Mouse (Mus musculus) hindbrain, postnatal 0 days (tissue): ENCODE measurements at regions not wholly inside any gene's neighbourhood (a gene's known extent, or its start where the extent isn't known, plus 50 kb on each side); places are given as distances from the start of the nearest gene placed in this dataset.

Experiments
- ATAC-seq: fragments of 200-750 bp; cut with Nextera tagmentation; 2 replicates; pipeline ENCODE4 v1.8.0; 2017; ENCODE audit warnings: mild to moderate bottlenecking, moderate TSS enrichment, moderate library complexity
- DNase-seq: peaks from one replicate; pipeline ENCODE4 v3.0.0-alpha.2; 2015; ENCODE audit warnings: low spot score
- H3K27ac ChIP-seq: fragments of 300-500 bp; sonication (generic); 2 replicates; pipeline ENCODE4 v1.5.1; 2014; ENCODE audit warnings: mild to moderate bottlenecking
- H3K27me3 ChIP-seq: fragments of 300-500 bp; sonication (generic); 2 replicates; pipeline ENCODE4 v1.6.1; 2014; ENCODE audit warnings: low read length, mixed read lengths; ENCODE audit not compliant: insufficient read depth
- H3K36me3 ChIP-seq: fragments of 300-500 bp; sonication (generic); 2 replicates; pipeline ENCODE4 v1.6.1; 2014; ENCODE audit warnings: low read length, mixed read lengths; ENCODE audit not compliant: insufficient read depth
- H3K4me1 ChIP-seq: fragments of 300-500 bp; sonication (generic); 2 replicates; pipeline ENCODE4 v1.6.1; 2014; ENCODE audit warnings: antibody characterized with exemption, low read length, mixed read lengths; ENCODE audit not compliant: insufficient read depth
- H3K4me2 ChIP-seq: fragments of 300-500 bp; sonication (generic); 2 replicates; pipeline ENCODE4 v1.6.1; 2014; ENCODE audit warnings: low read depth, mild to moderate bottlenecking, low read length, moderate library complexity, mixed read lengths
- H3K4me3 ChIP-seq: fragments of 300-500 bp; sonication (generic); 2 replicates; pipeline ENCODE4 v1.5.1; 2014; ENCODE audit warnings: low read length
- H3K9ac ChIP-seq: fragments of 300-500 bp; sonication (generic); replicated peaks from 2 replicates; pipeline ENCODE4 v1.6.1; 2014; ENCODE audit warnings: mild to moderate bottlenecking, low read length, moderate library complexity, mixed read lengths
- H3K9me3 ChIP-seq: fragments of 300-500 bp; sonication (generic); 2 replicates; pipeline ENCODE4 v1.6.1; 2016; ENCODE audit warnings: low read length, mixed read lengths
- CTCF ChIP-seq: IDR thresholded peaks from 2 replicates; pipeline ENCODE4 v1.5.1; 2016; ENCODE audit warnings: antibody characterized with exemption, control low read depth, low read depth
- WGBS: fragments of 180-500 bp; shearing (Covaris S2); extraction: QIAGEN DNeasy Blood & Tissue Kit; methylation state at CpG from one replicate; pipeline ENCODE4 v1.1.7; 2014; 5-methylcytosine and 5-hydroxymethylcytosine counted together

GRCm38 (mm10) chr1:73787666-73788065 is 336.6 kb downstream of the Tns1 start:
- H3K9me3 ChIP-seq: no peaks in the 10 kb centered on the region
- TF ChIP-seq CTCF: no peak
- H3K4me1 ChIP-seq: no peaks in the 10 kb centered on the region
- H3K4me2 ChIP-seq: no peak overlapping the region
- H3K27ac ChIP-seq: no peak overlapping the region
- no peaks in the 10 kb centered on the region for H3K27me3 ChIP-seq
- 24% methylated on average over 2 of the region's 2 CpGs for WGBS
- no peak for ATAC-seq
- H3K4me3 ChIP-seq: no peak overlapping the region
- H3K36me3 ChIP-seq: no peaks in the 10 kb centered on the region
- no peak for DNase-seq
- H3K9ac ChIP-seq: no peak overlapping the region

DNA sequence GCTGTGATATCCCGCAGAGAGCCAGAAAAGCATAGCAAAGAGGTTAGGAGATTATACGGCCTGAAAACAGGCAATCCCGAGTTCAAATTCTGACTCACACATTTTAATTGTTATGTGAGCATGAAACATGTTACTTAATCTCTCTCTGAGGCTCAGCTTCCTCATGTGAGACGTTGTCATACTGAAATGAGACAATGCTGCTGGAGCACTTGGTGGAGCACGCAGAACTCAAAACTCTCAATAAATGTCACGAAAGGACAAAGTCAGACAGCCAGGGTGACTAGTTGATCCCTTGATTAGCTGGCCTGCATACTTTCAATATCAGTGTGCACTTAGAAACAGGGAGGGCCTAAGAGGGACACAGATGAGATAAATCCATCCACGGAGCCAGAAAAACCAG is 337.0 kb downstream of the Tns1 start:
- H3K27me3 ChIP-seq: no peaks in the 10 kb centered on the region
- TF ChIP-seq CTCF: no peak
- 72% methylated on average over 7 of the region's 7 CpGs for WGBS

GRCm38 (mm10) chr1:73783303-73783702 is 340.9 kb downstream of the Tns1 start:
- 85% methylated on average over 2 of the region's 2 CpGs for WGBS
- DNase-seq: no peak
- TF ChIP-seq CTCF: no peak

More for the DNA sequence above, 337.0 kb downstream of the Tns1 start:
- ATAC-seq: no peak
- no peaks in the 10 kb centered on the region for H3K9me3 ChIP-seq
- no peak overlapping the region for H3K4me2 ChIP-seq
- H3K36me3 ChIP-seq: no peaks in the 10 kb centered on the region
- H3K27ac ChIP-seq: no peak overlapping the region
- DNase-seq: no peak
- H3K4me3 ChIP-seq: no peak overlapping the region
- H3K4me1 ChIP-seq: no peaks in the 10 kb centered on the region
- no peak overlapping the region for H3K9ac ChIP-seq

GRCm38 (mm10) chr1:73782871-73783270 is 341.4 kb downstream of the Tns1 start:
- H3K4me3 ChIP-seq: no peak overlapping the region
- no peak overlapping the region for H3K4me2 ChIP-seq
- H3K4me1 ChIP-seq: no peaks in the 10 kb centered on the region
- H3K27me3 ChIP-seq: no peaks in the 10 kb centered on the region
- TF ChIP-seq CTCF: no peak
- DNase-seq (no peak), ATAC-seq (no peak)
- no peak overlapping the region for H3K27ac ChIP-seq
- no peak overlapping the region for H3K9ac ChIP-seq
- H3K36me3 ChIP-seq: no peaks in the 10 kb centered on the region
- no peaks in the 10 kb centered on the region for H3K9me3 ChIP-seq
- WGBS: 84% methylated on average over 2 of the region's 2 CpGs

More at GRCm38 (mm10) chr1:73783303-73783702, 340.9 kb downstream of the Tns1 start:
- Histone ChIP-seq H3K4me1 (no peaks in the 10 kb centered on the region), H3K36me3 (no peaks in the 10 kb centered on the region), H3K27me3 (no peaks in the 10 kb centered on the region), H3K27ac (no peak overlapping the region), H3K9me3 (no peaks in the 10 kb centered on the region), H3K4me2 (no peak overlapping the region), H3K4me3 (no peak overlapping the region), H3K9ac (no peak overlapping the region)
- no peak for ATAC-seq

DNA sequence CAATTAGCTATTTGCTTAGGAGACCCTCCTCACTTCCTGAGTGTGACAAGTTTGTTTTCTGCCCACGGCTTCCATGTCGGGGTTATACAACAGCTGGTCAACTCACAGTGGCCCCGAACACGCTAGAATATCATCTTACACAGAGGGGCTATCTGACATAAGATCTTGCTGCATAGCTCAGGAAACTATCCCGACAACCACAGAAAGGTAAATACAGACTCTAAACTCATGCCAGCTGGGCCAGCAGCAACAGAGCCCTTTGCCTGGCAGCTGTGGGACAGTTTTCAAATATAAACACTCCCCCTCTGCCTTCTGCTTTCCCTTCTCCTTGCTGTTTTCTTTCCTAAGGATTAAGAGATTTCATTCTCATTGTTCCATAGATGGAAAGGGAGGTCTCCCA is 352.5 kb downstream of the Tns1 start:
- Histone ChIP-seq H3K4me2 (no peak overlapping the region), H3K27ac (no peak overlapping the region), H3K9ac (no peak overlapping the region), H3K4me1 (no peaks in the 10 kb centered on the region), H3K36me3 (no peaks in the 10 kb centered on the region), H3K27me3 (no peaks in the 10 kb centered on the region), H3K9me3 (no peaks in the 10 kb centered on the region), H3K4me3 (no peak overlapping the region)
- ATAC-seq (no peak), DNase-seq (no peak)
- TF ChIP-seq CTCF: no peak
- 78% methylated on average over 5 of the region's 5 CpGs for WGBS

GRCm38 (mm10) chr1:73770631-73771030 is 353.6 kb downstream of the Tns1 start:
- no peak for TF ChIP-seq CTCF
- Histone ChIP-seq H3K36me3 (no peaks in the 10 kb centered on the region), H3K4me3 (no peak overlapping the region), H3K4me2 (no peak overlapping the region), H3K4me1 (no peaks in the 10 kb centered on the region), H3K9me3 (no peaks in the 10 kb centered on the region), H3K9ac (no peak overlapping the region), H3K27me3 (no peaks in the 10 kb centered on the region), H3K27ac (no peak overlapping the region)
- ATAC-seq: no peak
- DNase-seq: no peak
- 74% methylated on average over 5 of the region's 5 CpGs for WGBS

- WGBS: 53% methylated on average over 5 of the region's 5 CpGs
- no peak overlapping the region for H3K4me2 ChIP-seq
- H3K4me3 ChIP-seq: no peak overlapping the region
- no peak for TF ChIP-seq CTCF
- H3K9ac ChIP-seq: no peak overlapping the region
- no peaks in the 10 kb centered on the region for H3K36me3 ChIP-seq
- no peaks in the 10 kb centered on the region for H3K27me3 ChIP-seq
- no peaks in the 10 kb centered on the region for H3K4me1 ChIP-seq
- no peaks in the 10 kb centered on the region for H3K9me3 ChIP-seq
- DNase-seq: no peak
- H3K27ac ChIP-seq: no peak overlapping the region
- no peak for ATAC-seq
These were observed 359.5 kb downstream of the Tns1 start for GRCm38 (mm10) chr1:73764611-73765333.
